Mouse (Mus musculus) thymus, adult 18-20 months (tissue): ENCODE measurements around the gene Zfp747.
"Not testable (repeated sequence)": the region's sequence is repeated elsewhere in the genome, so short reads cannot be mapped to it uniquely, and the experiment has no call there.

Source experiments
- DNase-seq, 2 experiments: peaks; one replicate each; pipeline ENCODE4 v3.0.0; 2022; ENCODE audit warnings: mixed read lengths in 2 of 2

Zfp747 gene

GRCm38 (mm10) chr7:127375271-127376245 is at the start of gene Zfp747:
TSS of gene Zfp747 (minus strand) at chr7:127376050.
- DNase-seq = peak; percentile 81 to 91

GRCm38 (mm10) chr7:127425291-127425690 is 49.4 kb upstream of the Zfp747 start:
- no peak for DNase-seq

- no peak for DNase-seq
Observed at GRCm38 (mm10) chr7:127422247-127422646, 46.4 kb upstream of the Zfp747 start.

GRCm38 (mm10) chr7:127421388-127422191 is 45.7 kb upstream of the Zfp747 start, which contains the start of gene Zfp688:
TSS of gene Zfp688 (minus strand) at chr7:127422068.
- peak; percentile 90 to 93 for DNase-seq

GRCm38 (mm10) chr7:127411418-127411817 is 35.6 kb upstream of the Zfp747 start:
- DNase-seq = no peak

- peak; percentile 46 to 70 for DNase-seq
Observed at GRCm38 (mm10) chr7:127406002-127406987, 30.4 kb upstream of the Zfp747 start, which contains the start of gene Zfp764. TSS of gene Zfp764 (minus strand) at chr7:127406822.

GRCm38 (mm10) chr7:127404101-127404500 is 28.3 kb upstream of the Zfp747 start:
- DNase-seq = not testable (repeated sequence)

GRCm38 (mm10) chr7:127402980-127403379 is 27.1 kb upstream of the Zfp747 start:
- no peak for DNase-seq

- DNase-seq = no peak
Observed at GRCm38 (mm10) chr7:127400355-127400754, 24.5 kb upstream of the Zfp747 start.

- DNase-seq = no peak
Observed at GRCm38 (mm10) chr7:127393944-127394333, 18.1 kb upstream of the Zfp747 start.

- peak; percentile 80 to 92 for DNase-seq
Observed at GRCm38 (mm10) chr7:127393157-127393943, 17.5 kb upstream of the Zfp747 start, which contains the start of gene E430018J23Rik. TSS of gene E430018J23Rik (minus strand) at chr7:127393629.

- DNase-seq = no peak
Observed at GRCm38 (mm10) chr7:127392251-127392824, 16.5 kb upstream of the Zfp747 start.

GRCm38 (mm10) chr7:127391538-127391937 is 15.7 kb upstream of the Zfp747 start:
- no peak for DNase-seq

GRCm38 (mm10) chr7:127390306-127390705 is 14.5 kb upstream of the Zfp747 start:
- no peak for DNase-seq

GRCm38 (mm10) chr7:127388201-127388600 is 12.4 kb upstream of the Zfp747 start:
- not testable (repeated sequence) for DNase-seq

- peak; percentile 67 to 84 for DNase-seq
Observed at GRCm38 (mm10) chr7:127386641-127387392, 11.0 kb upstream of the Zfp747 start, which contains the start of gene 9130019O22Rik. TSS of gene 9130019O22Rik (minus strand) at chr7:127387166.

GRCm38 (mm10) chr7:127385560-127385959 is 9.7 kb upstream of the Zfp747 start:
- not testable (repeated sequence) for DNase-seq

GRCm38 (mm10) chr7:127378310-127378921 is 2.6 kb upstream of the Zfp747 start:
- no peak for DNase-seq

GRCm38 (mm10) chr7:127371870-127372269 is 4.0 kb downstream of the Zfp747 start:
- not testable (repeated sequence) for DNase-seq
